Mouse (Mus musculus): Measurements from ENCODE around the gene Ldlrad2.

The Ldlrad2 gene

DNA sequence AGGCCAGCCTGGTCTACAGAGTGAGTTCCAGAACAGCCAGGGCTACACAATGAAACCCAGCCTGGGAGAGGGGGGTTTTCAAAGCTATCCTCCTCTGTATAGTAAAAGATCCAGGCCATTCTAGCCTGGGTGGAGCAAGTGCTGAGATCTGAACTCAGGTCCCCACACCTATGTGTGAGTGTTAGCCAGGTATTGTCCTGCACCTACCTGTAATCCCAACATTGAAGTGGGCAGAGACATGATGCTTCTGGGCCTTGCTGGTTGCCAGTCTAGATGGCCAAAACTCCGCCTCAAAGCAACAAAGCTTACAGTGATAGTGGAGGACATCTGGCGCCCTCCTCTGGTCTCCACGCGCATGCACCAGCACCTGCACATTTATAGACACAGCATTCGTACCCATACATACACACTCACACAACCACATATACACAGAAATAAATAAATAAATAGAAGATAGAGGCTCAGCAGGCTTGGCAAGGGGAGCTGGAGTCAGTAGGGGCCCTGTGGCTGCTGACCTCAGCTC lies 28.3 kb downstream of the Ldlrad2 start:
- peak; percentile 35 for DNase-seq

DNA sequence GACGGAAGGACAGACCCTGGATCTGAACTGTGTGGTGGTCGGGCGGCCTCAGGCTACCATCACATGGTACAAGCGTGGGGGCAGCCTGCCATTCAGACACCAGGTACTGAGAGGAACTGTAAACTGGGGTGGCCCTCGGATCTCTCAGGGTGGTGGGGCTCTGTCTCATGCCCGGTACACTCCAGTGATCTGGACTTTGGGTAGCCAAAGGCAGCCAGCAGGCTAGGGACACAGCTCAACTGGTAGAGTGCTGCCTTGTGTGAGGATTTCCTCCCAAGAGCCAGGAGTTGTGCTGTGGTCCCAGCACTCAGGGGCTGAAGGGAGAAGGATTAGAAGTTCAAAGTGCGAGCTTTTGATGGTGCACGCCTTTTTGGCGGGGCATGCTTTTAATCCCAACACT lies 28.8 kb downstream of the Ldlrad2 start:
- DNase-seq = no peak

DNA sequence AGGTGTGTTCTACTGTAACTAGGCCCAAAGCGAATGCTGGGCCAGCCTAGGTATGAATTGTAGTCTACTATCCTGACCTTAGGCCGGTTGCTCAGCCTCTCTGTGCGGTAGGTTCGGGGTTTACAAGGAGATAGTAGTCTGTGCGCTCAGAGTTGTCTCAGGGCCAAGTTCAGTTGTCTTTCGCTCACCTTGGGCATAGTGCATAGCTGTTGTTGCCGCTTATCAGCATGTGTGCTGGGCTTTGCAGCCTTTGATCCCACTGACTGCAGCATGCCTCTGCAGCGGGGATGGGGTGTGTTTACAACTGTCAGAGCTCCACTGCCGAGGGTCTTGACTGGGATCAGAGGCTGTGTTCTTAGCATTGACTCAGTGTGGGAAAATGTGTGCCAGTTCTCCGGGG lies 31.4 kb downstream of the Ldlrad2 start:
- no peak for DNase-seq

DNA sequence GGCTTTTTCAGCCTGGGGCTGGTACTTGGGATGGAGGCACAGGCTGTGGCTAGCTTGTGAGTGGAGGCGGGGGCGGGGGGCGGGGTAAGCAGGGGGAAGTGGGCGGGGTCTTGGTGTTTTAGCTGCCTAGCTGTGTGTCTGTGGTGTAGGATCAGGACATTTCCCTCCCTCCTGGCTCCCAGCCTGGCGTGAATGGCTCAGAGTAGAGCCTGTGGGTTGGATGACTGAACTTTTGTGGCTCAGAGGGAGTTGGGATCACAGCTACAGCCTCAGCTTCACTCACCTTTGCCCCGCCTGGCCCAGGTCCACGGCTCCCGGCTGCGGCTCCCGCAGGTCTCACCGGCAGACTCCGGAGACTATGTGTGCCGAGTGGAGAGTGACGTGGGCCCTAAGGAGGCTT lies 34.0 kb downstream of the Ldlrad2 start:
- no peak for DNase-seq

GRCm38 (mm10) chr4:137527872-137528271 lies 46.5 kb downstream of the Ldlrad2 start:
- no peak for DNase-seq

GRCm38 (mm10) chr4:137527368-137527767 lies 47.0 kb downstream of the Ldlrad2 start:
- DNase-seq = no peak

GRCm38 (mm10) chr4:137525426-137525825 lies 48.9 kb downstream of the Ldlrad2 start:
- no peak for DNase-seq
